Mouse (Mus musculus): ENCODE data around the gene Pcp4l1. TPM values are rescaled to one million over a fixed set of nuclear protein-coding genes. Genes with fewer than 3 reads are reported as not detected.

Gene Pcp4l1
- polyA plus RNA-seq, 1 experiment from 2014 or later, result 9.7 TPM

DNA sequence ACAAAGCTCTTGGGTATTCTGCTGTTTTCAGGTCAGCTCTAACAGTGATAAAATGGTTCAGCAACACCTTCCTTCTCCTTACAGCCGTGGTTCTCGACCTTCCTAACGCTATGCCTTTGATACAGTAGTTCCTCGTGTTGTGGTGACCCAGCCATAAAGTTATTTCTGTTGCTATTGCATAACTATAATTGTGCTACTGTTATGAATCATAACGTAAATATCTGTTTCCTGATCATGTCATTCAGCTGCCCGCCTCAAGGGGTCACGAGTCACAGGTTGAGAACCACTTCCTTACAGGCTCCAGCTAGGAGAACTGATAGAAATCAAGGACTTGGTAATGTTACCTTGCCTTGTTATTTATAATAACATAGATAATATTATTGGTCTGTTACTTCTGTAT, 11.8 kb downstream of the Pcp4l1 start:
- DNase-seq (ENCODE audit: low spot score), result no peak
- H3K36me3 ChIP-seq (ENCODE audit: control insufficient read depth, insufficient read depth, low read length), result no peaks in the 10 kb centered on the region

DNA sequence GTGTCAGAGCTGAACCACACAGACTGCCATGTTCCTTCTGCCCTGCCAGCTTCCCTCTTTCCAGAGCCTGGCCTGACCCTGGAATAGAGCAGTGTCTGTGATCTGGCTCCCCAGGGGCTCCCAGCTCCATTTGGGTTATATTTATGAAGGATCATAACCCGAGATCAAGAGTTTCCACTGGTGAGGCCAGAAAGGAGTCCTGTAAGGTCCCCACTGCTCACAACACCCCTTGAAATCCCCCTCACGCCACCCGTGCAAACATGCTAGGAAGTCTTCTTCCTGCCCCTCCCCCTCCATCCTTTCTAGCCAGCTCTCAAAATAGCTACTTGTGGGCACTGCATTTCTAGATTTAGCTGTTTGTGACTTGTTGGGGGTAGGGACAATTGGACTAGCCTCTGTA, 12.4 kb downstream of the Pcp4l1 start:
- ATAC-seq (no peak), DNase-seq (ENCODE audit: low spot score) (no peak)
- Histone ChIP-seq H3K4me3 (ENCODE audit: low read depth, low read length) (no peak overlapping the region), H3K9me3 (replicated peaks; ENCODE audit: control insufficient read depth, low read length) (no peaks in the 10 kb centered on the region), H3K4me1 (ENCODE audit: control insufficient read depth, insufficient read depth, low read length) (no peaks in the 10 kb centered on the region), H3K27me3 (replicated peaks; ENCODE audit: control insufficient read depth, insufficient read depth, low read length) (no peaks in the 10 kb centered on the region), H3K27ac (ENCODE audit: low read depth, low read length) (no peak overlapping the region), H3K9ac (ENCODE audit: low read length) (no peak overlapping the region), H3K36me3 (ENCODE audit: control insufficient read depth, insufficient read depth, low read length) (no peaks in the 10 kb centered on the region), H3K4me2 (ENCODE audit: low read length) (no peak overlapping the region)
- WGBS, result 80% methylated on average over 3 of the region's 3 CpGs

More for the DNA sequence above, 11.8 kb downstream of the Pcp4l1 start:
- no peak overlapping the region for H3K4me2 ChIP-seq (ENCODE audit: low read length)
- H3K27me3 ChIP-seq (replicated peaks; ENCODE audit: control insufficient read depth, insufficient read depth, low read length), result no peaks in the 10 kb centered on the region
- H3K4me1 ChIP-seq (ENCODE audit: control insufficient read depth, insufficient read depth, low read length), result peaks cover 4% of the 10 kb centered on the region; the same call in 1 of the 2 replicates
- 88% methylated on average over 7 of the region's 7 CpGs for WGBS
- H3K27ac ChIP-seq (ENCODE audit: low read depth, low read length), result no peak overlapping the region
- no peak overlapping the region for H3K4me3 ChIP-seq (ENCODE audit: low read depth, low read length)
- no peak overlapping the region for H3K9ac ChIP-seq (ENCODE audit: low read length)
- no peaks in the 10 kb centered on the region for H3K9me3 ChIP-seq (replicated peaks; ENCODE audit: control insufficient read depth, low read length)
- no peak for ATAC-seq

DNA sequence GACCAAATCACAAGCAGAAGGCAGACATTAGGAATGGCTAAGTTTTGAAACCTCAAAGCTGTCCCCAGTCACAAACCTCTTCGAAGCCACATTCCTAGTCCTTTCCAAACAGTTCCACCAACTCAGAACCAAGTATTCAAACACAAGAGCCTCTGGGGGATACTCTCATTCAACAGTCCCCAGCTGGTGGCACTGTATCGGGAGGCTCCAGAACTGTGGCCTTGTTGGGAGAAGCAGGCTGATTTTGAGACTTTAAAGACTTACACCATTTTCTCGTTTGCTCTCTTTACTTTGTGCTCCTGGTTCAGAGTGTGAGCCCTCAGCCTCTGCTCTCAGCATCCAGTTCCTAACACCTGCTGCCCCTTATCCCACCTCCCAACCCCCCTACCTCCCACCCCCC, 13.0 kb downstream of the Pcp4l1 start:
- no peak overlapping the region for H3K27ac ChIP-seq (ENCODE audit: low read depth, low read length)
- ATAC-seq, result no peak
- 85% methylated on average over 3 of the region's 3 CpGs for WGBS
- no peaks in the 10 kb centered on the region for H3K27me3 ChIP-seq (replicated peaks; ENCODE audit: control insufficient read depth, insufficient read depth, low read length)
- no peak overlapping the region for H3K4me2 ChIP-seq (ENCODE audit: low read length)
- DNase-seq (ENCODE audit: low spot score), result no peak
- H3K9me3 ChIP-seq (replicated peaks; ENCODE audit: control insufficient read depth, low read length), result no peaks in the 10 kb centered on the region
- H3K4me3 ChIP-seq (ENCODE audit: low read depth, low read length), result no peak overlapping the region
- H3K9ac ChIP-seq (ENCODE audit: low read length), result no peak overlapping the region
- H3K36me3 ChIP-seq (ENCODE audit: control insufficient read depth, insufficient read depth, low read length), result no peaks in the 10 kb centered on the region
- no peaks in the 10 kb centered on the region for H3K4me1 ChIP-seq (ENCODE audit: control insufficient read depth, insufficient read depth, low read length)

DNA sequence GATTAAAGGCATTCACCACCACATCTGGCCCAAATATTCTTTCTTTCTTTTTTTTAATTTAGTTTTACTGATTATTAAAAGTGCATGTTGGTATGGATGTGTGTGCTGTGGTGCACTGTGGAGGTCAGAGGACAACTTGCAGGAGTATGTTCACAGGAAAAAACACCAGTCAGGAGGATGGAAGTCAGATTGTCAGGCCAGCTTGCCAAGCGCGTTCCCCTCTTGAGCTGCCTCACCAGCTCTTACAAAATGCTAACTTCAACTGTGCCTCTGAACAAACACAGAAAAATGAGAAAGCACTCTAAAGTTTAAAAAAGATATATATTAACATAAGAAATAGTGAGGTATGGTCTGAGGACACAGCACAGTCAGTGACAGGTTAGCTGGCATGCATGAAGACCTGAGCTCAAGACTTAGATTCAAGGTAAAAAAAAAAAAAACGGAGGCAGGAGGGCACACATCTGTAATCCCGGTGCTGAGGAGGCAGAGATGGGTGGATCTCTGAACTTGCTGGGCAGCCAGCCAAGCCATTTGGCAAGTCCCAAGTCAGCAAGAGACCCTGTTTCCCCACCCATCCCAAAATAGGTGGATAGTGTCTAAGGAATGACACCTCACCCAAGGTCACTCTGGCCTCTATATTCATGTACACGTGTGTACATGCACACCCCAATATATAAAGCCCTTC, 16.4 kb downstream of the Pcp4l1 start:
- no peak overlapping the region for H3K27ac ChIP-seq (ENCODE audit: low read depth, low read length)
- no peaks in the 10 kb centered on the region for H3K9me3 ChIP-seq (replicated peaks; ENCODE audit: control insufficient read depth, low read length)
- H3K9ac ChIP-seq (ENCODE audit: low read length), result no peak overlapping the region
- no peak for DNase-seq (ENCODE audit: low spot score)
- 85% methylated on average over 5 of the region's 5 CpGs for WGBS
- no peaks in the 10 kb centered on the region for H3K27me3 ChIP-seq (replicated peaks; ENCODE audit: control insufficient read depth, insufficient read depth, low read length)
- H3K4me2 ChIP-seq (ENCODE audit: low read length), result no peak overlapping the region
- no peak for ATAC-seq
- H3K36me3 ChIP-seq (ENCODE audit: control insufficient read depth, insufficient read depth, low read length), result no peaks in the 10 kb centered on the region
- H3K4me1 ChIP-seq (ENCODE audit: control insufficient read depth, insufficient read depth, low read length), result no peaks in the 10 kb centered on the region
- no peak overlapping the region for H3K4me3 ChIP-seq (ENCODE audit: low read depth, low read length)

DNA sequence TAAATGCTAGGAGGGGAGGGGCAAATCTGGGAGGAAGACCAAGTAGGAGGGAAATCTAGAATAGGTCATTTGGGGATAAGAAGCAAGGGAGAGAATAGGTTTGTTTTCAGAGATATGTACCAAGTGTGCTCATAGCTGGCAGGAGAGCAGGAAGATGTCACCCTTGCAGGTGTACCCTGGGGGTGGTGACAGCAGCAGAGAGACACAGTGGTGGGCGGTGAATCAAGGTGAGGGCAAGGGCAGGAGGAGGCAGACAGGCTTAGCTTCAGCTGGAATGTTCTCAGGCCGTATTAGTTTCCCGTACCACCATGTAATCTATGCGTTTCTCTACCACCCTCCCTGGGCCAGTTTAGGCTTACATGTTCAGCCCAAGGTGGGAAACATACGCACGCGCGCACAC, 23.3 kb downstream of the Pcp4l1 start:
- WGBS, result 95% methylated on average over 8 of the region's 8 CpGs
- Histone ChIP-seq H3K36me3 (ENCODE audit: control insufficient read depth, insufficient read depth, low read length) (no peaks in the 10 kb centered on the region), H3K27ac (ENCODE audit: low read depth, low read length) (no peak overlapping the region), H3K9me3 (replicated peaks; ENCODE audit: control insufficient read depth, low read length) (no peaks in the 10 kb centered on the region), H3K4me1 (ENCODE audit: control insufficient read depth, insufficient read depth, low read length) (no peaks in the 10 kb centered on the region), H3K4me3 (ENCODE audit: low read depth, low read length) (no peak overlapping the region), H3K27me3 (replicated peaks; ENCODE audit: control insufficient read depth, insufficient read depth, low read length) (no peaks in the 10 kb centered on the region), H3K4me2 (ENCODE audit: low read length) (no peak overlapping the region), H3K9ac (ENCODE audit: low read length) (no peak overlapping the region)
- no peak for ATAC-seq
- no peak for DNase-seq (ENCODE audit: low spot score)

DNA sequence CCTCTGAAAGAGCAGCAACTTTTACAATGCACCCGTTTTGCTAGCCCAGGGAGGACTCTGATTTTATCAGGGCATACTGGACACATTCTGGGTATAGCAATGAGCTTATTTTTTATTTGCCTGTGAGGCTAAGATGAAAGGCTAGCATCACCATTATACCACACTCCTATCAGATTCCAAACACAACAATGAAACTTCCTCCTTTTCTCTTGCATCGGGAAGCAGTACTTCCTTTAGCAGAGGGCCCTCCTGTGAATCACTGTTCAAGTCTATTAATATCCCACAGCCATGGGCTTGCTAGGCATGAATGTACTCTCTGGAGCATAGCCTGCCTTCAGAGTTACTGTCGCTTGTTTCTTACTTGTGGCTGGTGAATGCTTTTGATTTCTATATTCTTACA, 24.9 kb downstream of the Pcp4l1 start:
- Histone ChIP-seq H3K9me3 (replicated peaks; ENCODE audit: control insufficient read depth, low read length) (no peaks in the 10 kb centered on the region), H3K27me3 (replicated peaks; ENCODE audit: control insufficient read depth, insufficient read depth, low read length) (no peaks in the 10 kb centered on the region), H3K27ac (ENCODE audit: low read depth, low read length) (no peak overlapping the region), H3K36me3 (ENCODE audit: control insufficient read depth, insufficient read depth, low read length) (no peaks in the 10 kb centered on the region), H3K9ac (ENCODE audit: low read length) (no peak overlapping the region), H3K4me3 (ENCODE audit: low read depth, low read length) (no peak overlapping the region), H3K4me2 (ENCODE audit: low read length) (no peak overlapping the region), H3K4me1 (ENCODE audit: control insufficient read depth, insufficient read depth, low read length) (no peaks in the 10 kb centered on the region)
- WGBS, result 74% methylated on average over 3 of the region's 3 CpGs
- no peak for DNase-seq (ENCODE audit: low spot score)
- ATAC-seq, result no peak

DNA sequence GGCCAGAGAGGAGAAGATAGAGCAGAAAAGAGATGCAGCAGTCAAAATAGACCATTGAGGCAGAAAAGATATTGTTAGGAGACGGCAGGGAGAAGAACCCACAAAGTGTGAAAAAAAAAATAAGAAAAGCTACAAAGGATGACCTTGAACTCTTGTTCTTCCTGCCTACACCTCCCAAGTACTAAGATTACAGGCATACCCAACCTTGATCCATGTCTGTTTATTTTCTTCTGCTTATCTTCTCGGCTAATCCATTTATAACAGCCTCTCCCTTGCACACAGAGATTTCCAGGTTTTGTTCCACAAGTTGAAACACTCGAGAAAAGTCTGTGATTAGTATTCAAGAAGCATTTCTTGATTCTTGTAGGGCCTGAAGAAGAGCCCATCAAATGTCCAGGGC, 26.2 kb downstream of the Pcp4l1 start:
- ATAC-seq, result no peak
- Histone ChIP-seq H3K27ac (ENCODE audit: low read depth, low read length) (no peak overlapping the region), H3K36me3 (ENCODE audit: control insufficient read depth, insufficient read depth, low read length) (no peaks in the 10 kb centered on the region), H3K4me1 (ENCODE audit: control insufficient read depth, insufficient read depth, low read length) (no peaks in the 10 kb centered on the region), H3K4me3 (ENCODE audit: low read depth, low read length) (no peak overlapping the region), H3K4me2 (ENCODE audit: low read length) (no peak overlapping the region), H3K9ac (ENCODE audit: low read length) (no peak overlapping the region), H3K9me3 (replicated peaks; ENCODE audit: control insufficient read depth, low read length) (no peaks in the 10 kb centered on the region), H3K27me3 (replicated peaks; ENCODE audit: control insufficient read depth, insufficient read depth, low read length) (no peaks in the 10 kb centered on the region)
- WGBS, result 67% methylated on average over 3 of the region's 3 CpGs
- no peak for DNase-seq (ENCODE audit: low spot score)

DNA sequence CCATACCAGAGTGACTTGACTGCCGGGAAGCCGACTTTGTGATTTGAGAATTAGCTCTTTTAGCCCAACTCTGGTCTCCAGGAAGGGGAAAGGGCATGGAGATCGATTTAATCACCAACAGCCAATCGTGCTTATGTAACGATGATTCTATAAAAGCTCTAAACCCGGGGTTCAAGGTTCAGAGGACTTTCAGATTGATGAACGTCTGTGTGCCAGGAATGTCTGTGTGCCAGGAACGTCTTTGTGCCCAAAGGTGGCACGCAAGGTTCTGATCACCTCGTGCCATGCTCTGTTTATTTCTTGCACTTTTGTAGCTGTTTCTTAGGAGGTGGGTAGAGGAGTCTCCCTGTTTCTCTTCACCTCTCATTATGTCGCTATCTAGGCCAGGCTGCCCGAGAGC, 27.2 kb downstream of the Pcp4l1 start:
- no peaks in the 10 kb centered on the region for H3K27me3 ChIP-seq (replicated peaks; ENCODE audit: control insufficient read depth, insufficient read depth, low read length)
- H3K4me1 ChIP-seq (ENCODE audit: control insufficient read depth, insufficient read depth, low read length), result no peaks in the 10 kb centered on the region
- H3K4me2 ChIP-seq (ENCODE audit: low read length), result no peak overlapping the region
- no peak overlapping the region for H3K4me3 ChIP-seq (ENCODE audit: low read depth, low read length)
- no peaks in the 10 kb centered on the region for H3K9me3 ChIP-seq (replicated peaks; ENCODE audit: control insufficient read depth, low read length)
- no peak for ATAC-seq
- no peak for DNase-seq (ENCODE audit: low spot score)
- H3K36me3 ChIP-seq (ENCODE audit: control insufficient read depth, insufficient read depth, low read length), result no peaks in the 10 kb centered on the region
- 87% methylated on average over 12 of the region's 12 CpGs for WGBS
- H3K27ac ChIP-seq (ENCODE audit: low read depth, low read length), result no peak overlapping the region
- H3K9ac ChIP-seq (ENCODE audit: low read length), result no peak overlapping the region

DNA sequence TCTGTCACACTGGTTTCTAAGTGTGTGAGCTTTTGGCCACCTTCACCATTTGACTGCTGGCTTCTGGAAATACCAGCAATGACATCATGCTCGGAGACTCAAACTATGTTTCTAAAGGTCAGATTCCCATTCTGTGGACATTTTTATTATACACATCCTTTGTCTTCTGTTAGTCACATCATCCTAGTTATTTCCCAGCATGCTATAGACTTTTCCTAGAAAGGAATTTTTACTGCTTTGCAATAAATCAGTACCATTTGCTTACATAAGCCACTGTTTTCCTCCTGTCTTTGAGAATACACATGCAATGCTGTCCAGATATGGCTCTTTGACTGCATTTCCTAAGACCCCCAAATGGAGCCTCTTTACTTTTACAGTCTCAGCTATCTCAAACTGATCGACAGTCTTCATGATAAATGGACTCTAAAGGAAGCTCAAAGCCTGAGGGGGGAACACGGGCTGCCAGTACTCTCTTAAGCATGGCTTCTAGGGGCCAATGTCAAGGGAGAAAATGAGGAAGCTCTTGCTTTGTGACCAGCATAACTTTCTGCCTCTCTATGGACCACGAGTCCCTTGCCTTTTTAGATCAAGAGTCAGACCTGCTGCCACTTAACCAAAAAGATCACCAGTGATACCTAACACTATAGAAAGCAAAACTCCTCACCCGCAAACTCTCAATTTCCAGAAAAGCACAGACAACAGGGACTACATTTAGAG, 30.3 kb downstream of the Pcp4l1 start:
- H3K9me3 ChIP-seq (replicated peaks; ENCODE audit: control insufficient read depth, low read length), result no peaks in the 10 kb centered on the region
- no peak for ATAC-seq
- whole genome bisulfite sequencing, result 82% methylated on average over 5 of the region's 5 CpGs
- no peak overlapping the region for H3K27ac ChIP-seq (ENCODE audit: low read depth, low read length)
- H3K27me3 ChIP-seq (replicated peaks; ENCODE audit: control insufficient read depth, insufficient read depth, low read length), result no peaks in the 10 kb centered on the region
- no peaks in the 10 kb centered on the region for H3K4me1 ChIP-seq (ENCODE audit: control insufficient read depth, insufficient read depth, low read length)
- H3K9ac ChIP-seq (ENCODE audit: low read length), result no peak overlapping the region
- no peak for DNase-seq (ENCODE audit: low spot score)
- H3K4me2 ChIP-seq (ENCODE audit: low read length), result no peak overlapping the region
- no peaks in the 10 kb centered on the region for H3K36me3 ChIP-seq (ENCODE audit: control insufficient read depth, insufficient read depth, low read length)
- H3K4me3 ChIP-seq (ENCODE audit: low read depth, low read length), result no peak overlapping the region

Measured in forebrain, embryonic 14.5 days (tissue).